Mouse (Mus musculus) embryo, embryonic 9.5 days (tissue): ENCODE results near the gene Ang2.

Source experiments
- DNase-seq: peaks from one replicate; pipeline ENCODE4 v3.0.0-alpha.2; 2017; ENCODE audit errors: extremely low spot score

Gene Ang2

DNA sequence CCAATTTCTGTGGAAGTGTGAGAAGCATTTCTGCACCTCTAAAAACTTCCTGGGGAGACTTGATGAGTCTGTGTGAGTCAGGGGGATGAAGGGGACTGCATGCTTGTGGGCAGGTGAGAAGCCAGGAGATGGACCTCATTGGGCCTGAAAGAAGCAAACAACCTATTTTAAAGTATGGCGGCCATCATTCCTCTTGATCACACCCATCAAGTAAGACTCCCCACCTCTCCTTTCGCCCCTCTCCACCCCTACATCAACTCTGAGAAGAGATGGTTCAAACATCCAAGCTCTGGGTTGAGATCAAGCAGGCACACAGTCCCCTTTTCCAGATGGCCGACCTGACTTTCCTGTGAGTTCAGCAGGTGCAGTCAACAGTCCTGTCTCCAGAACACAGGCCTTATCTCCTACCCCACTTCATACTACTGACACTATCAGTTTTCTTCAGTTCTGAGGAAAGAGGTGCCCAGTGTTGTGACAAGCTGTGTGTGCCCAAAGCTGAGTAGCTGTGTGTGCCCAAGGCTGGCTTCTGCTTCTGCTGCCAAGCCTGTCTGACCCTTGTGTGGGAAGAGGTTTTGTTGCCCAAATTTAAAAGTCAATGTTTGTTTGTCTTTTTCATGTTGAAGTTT lies 48.6 kb downstream of the Ang2 start:
- DNase-seq = no peak

DNA sequence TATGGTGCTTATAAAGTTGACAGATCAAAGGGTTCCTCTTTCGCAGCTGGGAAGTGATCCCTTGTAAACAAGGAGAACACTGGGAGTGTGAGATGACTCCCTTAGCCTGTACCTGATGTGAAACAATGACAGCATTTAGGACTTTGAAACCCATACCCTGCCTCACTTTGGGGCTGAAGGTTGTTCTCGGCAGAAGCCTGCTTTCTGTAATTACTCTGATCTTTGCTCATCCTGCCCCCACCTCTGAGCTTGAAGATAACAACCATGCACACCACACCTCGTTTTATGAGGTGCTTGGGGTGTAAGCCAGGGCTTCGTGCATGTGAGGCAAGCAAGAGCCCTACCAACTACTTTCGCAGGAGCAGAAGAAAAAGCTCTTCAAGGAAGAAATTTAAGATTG lies 49.8 kb downstream of the Ang2 start:
- DNase-seq = no peak

DNA sequence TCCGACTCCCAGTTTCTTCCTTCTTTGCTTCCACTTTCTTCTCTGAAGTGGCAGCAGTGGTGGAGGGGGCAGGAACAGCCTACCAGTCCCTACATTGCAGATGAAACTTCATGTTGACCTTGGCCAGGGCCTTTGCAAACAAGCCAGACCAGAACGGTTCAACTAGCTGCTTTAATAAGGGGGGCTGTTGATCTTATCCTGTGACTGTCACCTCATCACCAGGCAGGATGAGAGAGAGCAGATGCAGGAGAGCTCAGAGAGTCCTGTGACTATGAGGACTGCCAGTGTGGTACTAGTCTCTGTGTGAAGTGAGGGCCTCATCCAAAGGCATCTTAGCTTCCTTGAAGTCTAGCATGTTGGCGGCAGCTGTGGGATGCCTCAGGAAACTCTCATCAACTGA lies 50.9 kb downstream of the Ang2 start:
- no peak for DNase-seq

DNA sequence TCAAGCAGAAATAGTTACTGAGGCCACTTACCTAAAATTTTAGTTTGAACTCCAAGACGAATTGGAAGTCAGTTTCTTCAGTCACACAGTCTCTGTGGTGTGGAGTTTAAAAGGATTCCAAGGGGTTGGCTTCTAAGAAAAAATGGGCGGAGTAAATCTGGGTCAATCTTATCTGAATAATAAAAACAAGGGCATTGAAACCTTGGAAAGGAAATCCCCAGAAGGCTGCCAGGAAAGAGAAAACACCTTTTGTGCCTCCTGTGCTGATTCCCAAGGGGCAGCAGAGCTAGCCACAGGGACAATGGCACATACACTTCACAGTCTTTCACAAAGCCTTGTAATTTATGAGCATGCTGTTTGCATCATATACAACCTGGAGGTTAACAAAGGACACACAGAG lies 52.3 kb downstream of the Ang2 start, which contains the start of gene Rnase1:
Gene Rnase1, minus strand, starts transcription at position 101 of the 400 bp plus-strand sequence.
- DNase-seq = no peak

DNA sequence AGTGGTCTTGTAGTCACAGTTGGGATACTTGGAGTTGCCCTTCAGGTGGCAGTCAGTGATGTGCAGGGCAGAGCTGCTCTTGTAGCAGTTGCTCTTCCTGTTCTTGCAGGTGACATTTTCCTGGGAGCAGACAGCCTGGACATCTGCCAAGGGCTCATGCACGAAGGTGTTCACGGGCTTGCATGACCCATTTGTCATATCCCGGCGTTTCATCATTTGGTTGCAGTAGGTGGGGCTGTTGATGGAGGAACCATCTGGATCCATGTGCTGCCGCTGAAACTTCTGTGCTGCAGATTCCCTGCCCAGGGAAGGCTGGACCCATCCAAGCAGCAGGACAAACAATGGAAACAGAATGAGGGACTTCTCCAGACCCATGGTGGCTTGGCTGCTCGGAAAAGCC lies 53.4 kb downstream of the Ang2 start:
- DNase-seq = no peak
